Mouse (Mus musculus): ENCODE measurements around the gene Scgb2a2.

DNA sequence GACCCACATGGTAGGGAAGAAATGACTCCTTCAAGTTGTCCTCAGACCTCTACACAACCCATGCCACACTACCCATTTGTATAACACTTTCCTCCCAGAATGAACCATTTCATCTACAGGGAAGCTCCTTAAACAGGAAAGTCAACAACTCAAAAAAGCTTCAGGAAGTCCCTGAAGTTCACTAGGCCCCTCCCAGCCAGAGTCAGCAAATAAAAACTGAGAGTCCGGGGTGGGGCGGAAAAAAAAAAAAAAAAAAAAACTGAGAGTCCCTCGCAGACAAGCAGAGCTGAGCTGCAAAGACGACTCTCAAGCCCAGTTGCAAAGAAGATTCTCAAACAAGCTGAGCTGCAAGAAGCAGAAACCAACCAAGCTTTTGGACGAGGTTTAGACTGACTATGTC is 48.7 kb downstream of the Scgb2a2 start:
- TF ChIP-seq EP300 (IDR thresholded peaks at IDR 0.05; ENCODE audit: low read depth): no peak
- TF ChIP-seq CTCF (IDR thresholded peaks at IDR 0.05; ENCODE audit: low read depth): no peak

Measured in liver, postnatal 0 days (tissue).